Mouse (Mus musculus) heart, adult 2 months (tissue): Measurements from ENCODE around the gene Serinc3.

ENCODE experiments used
- CTCF ChIP-seq: fragments of 200-600 bp; IDR thresholded peaks from 2 replicates; pipeline ENCODE4 v1.8.1; 2022; ENCODE audit warnings: antibody characterized with exemption, mild to moderate bottlenecking, moderate library complexity
- POLR2A ChIP-seq: fragments of 200-500 bp; IDR thresholded peaks from 2 replicates; pipeline ENCODE4 v1.6.1; 2011; ENCODE audit warnings: mild to moderate bottlenecking, low read depth, low read length, control low read depth; ENCODE audit not compliant: insufficient read depth

GRCm38 (mm10) chr2:163596873-163597155, 48.1 kb downstream of the Serinc3 start:
- TF ChIP-seq POLR2A (no peak), CTCF (no peak)
